ENCODE assay signal across 9 mouse cellular contexts in the genomic region with DNA sequence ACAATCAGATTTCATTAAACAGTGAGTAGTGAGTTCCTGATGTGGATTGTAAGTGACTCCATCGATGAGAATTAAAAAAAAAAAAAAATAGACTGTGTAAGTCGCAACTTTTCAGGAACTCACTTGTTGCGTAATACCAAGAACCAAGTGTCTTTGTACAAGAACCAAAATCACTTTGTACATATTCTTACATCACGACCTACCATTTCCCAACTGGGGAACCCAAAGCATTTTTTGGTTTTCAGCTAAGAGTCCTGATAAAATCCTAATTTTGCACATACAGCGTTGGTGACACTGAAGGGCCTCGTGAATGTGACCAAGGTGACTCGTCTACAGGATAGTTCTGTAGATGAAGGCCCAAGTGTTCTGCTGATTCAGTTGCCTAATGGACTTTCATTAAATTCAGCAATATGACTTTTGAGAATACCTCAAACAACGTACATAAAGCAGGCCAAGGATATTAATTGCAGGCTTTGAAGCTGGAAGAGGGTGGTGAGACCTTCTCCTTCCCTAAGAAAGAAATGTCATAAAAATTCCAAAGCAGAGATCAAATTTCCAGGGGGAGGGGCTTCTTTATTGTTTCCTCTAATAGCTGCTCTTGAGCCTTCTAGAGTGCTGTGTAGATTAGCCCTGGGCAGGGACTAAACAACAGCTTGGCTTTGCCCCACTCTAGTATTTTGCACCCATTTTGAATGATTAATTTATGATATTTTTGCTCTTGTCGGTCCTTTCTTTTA.
DNase-seq lines count a peak whose midpoint lies in the region; ATAC-seq and TF ChIP-seq lines count a peak whose summit lies in the region.
"Had no signal": no experiment of that assay in that cellular context is flagged by ENCODE, and none has a peak within 500 bp of the region (broad histone marks: within the 10 kb centered on the region; RNA-seq: fewer than 3 reads in every experiment).

No protein-coding gene starts in this region.

- TF ChIP-seq CTCF in lung, embryonic 14.5 days (IDR thresholded peaks at IDR 0.05; ENCODE audit: low read depth): no peak
- TF ChIP-seq CTCF in heart, postnatal 0 days (IDR thresholded peaks at IDR 0.05; ENCODE audit: low read depth): no peak
- no peak for TF ChIP-seq CTCF in small intestine, adult 2 months (IDR thresholded peaks at IDR 0.05; ENCODE audit: extremely low read depth, insufficient read length, insufficient replicate concordance, low read depth, low read length)

- H3K27ac ChIP-seq in lung, embryonic 14.5 days (ENCODE audit: low read depth): peak overlapping the region; percentile 88
- 0 out of 2 replicates have a peak overlapping the region, but pooled peaks have one; percentile 22 for H3K27ac ChIP-seq in heart, postnatal 0 days (ENCODE audit: low read depth)
- H3K27ac ChIP-seq in small intestine, adult 2 months (ENCODE audit: insufficient read depth, low read depth, low read length): peak overlapping the region; percentile 36; the same call in 1 of the 2 replicates
- H3K27ac ChIP-seq in hindbrain, embryonic 16.5 days (ENCODE audit: low read depth, low read length): no peak overlapping the region

- no peaks in the 10 kb centered on the region for H3K9me3 ChIP-seq in lung, embryonic 14.5 days (ENCODE audit: low read depth, low read length)
- no peaks in the 10 kb centered on the region for H3K9me3 ChIP-seq in heart, postnatal 0 days (replicated peaks; ENCODE audit: control insufficient read depth, low read length)
- H3K9me3 ChIP-seq in hindbrain, embryonic 16.5 days (ENCODE audit: control insufficient read depth, low read length): no peaks in the 10 kb centered on the region

- no peak for ATAC-seq in lung, embryonic 14.5 days (ENCODE audit: insufficient read depth)
- no peak for ATAC-seq in heart, postnatal 0 days (ENCODE audit: insufficient read depth, low read depth)
- ATAC-seq in hindbrain, embryonic 16.5 days: no peak

- TF ChIP-seq POLR2A in small intestine, adult 2 months (IDR thresholded peaks at IDR 0.05; ENCODE audit: low read depth, low read length): no peak

- H3K4me3 ChIP-seq in lung, embryonic 14.5 days (ENCODE audit: low read depth, low read length): no peak overlapping the region
- H3K4me3 ChIP-seq in heart, postnatal 0 days (ENCODE audit: low read depth, low read length): no peak overlapping the region
- H3K4me3 ChIP-seq in small intestine, adult 2 months (ENCODE audit: low read depth, low read length): no peak overlapping the region
- H3K4me3 ChIP-seq in hindbrain, embryonic 16.5 days (ENCODE audit: low read length): no peak overlapping the region

- WGBS in lung, embryonic 14.5 days: 56% methylated on average over 9 of the region's 9 CpGs
- WGBS in heart, postnatal 0 days: 75% methylated on average over 9 of the region's 9 CpGs
- 63% methylated on average over 9 of the region's 9 CpGs for WGBS in small intestine, adult 2 months
- WGBS in hindbrain, embryonic 16.5 days: 86% methylated on average over 9 of the region's 9 CpGs

- peak; percentile 5 for DNase-seq in cerebellum, adult 9-11 months
- DNase-seq in cerebellum, adult 18-20 months: no peak
- DNase-seq in lung, embryonic 14.5 days: peak; percentile 75
- no peak for DNase-seq in lung, postnatal 10 days
- DNase-seq in heart, postnatal 0 days (ENCODE audit: low spot score): no peak
- DNase-seq in frontal cortex, postnatal 36 days (ENCODE audit: low spot score in 2 of 2): no peak
- DNase-seq: cerebellum, adult 11-12 months had no signal

- H3K4me2 ChIP-seq in lung, embryonic 14.5 days: no peak overlapping the region
- no peak overlapping the region for H3K4me2 ChIP-seq in heart, postnatal 0 days (ENCODE audit: low read depth, low read length)
- no peak overlapping the region for H3K4me2 ChIP-seq in hindbrain, embryonic 16.5 days (ENCODE audit: low read length)

- no peak overlapping the region for H3K9ac ChIP-seq in lung, embryonic 14.5 days
- H3K9ac ChIP-seq in heart, postnatal 0 days (replicated peaks; ENCODE audit: low read depth, low read length): no peak overlapping the region
- no peak overlapping the region for H3K9ac ChIP-seq in hindbrain, embryonic 16.5 days (ENCODE audit: low read depth, low read length)

- TF ChIP-seq EP300 in heart, postnatal 0 days (IDR thresholded peaks at IDR 0.05; ENCODE audit: low read depth): no peak

- H3K36me3 ChIP-seq in lung, embryonic 14.5 days (ENCODE audit: insufficient read depth): no peaks in the 10 kb centered on the region
- no peaks in the 10 kb centered on the region for H3K36me3 ChIP-seq in heart, postnatal 0 days (replicated peaks; ENCODE audit: control insufficient read depth, insufficient read depth, low read length)
- H3K36me3 ChIP-seq in small intestine, adult 2 months (ENCODE audit: control insufficient read depth, insufficient read depth, low read length): no peaks in the 10 kb centered on the region
- H3K36me3 ChIP-seq in hindbrain, embryonic 16.5 days (ENCODE audit: control insufficient read depth, insufficient read depth, low read length): no peaks in the 10 kb centered on the region

- H3K4me1 ChIP-seq in lung, embryonic 14.5 days (ENCODE audit: insufficient read depth): peaks cover 46% of the 10 kb centered on the region
- peaks cover 36% of the 10 kb centered on the region for H3K4me1 ChIP-seq in heart, postnatal 0 days (ENCODE audit: control insufficient read depth, insufficient read depth)
- H3K4me1 ChIP-seq in small intestine, adult 2 months (ENCODE audit: control insufficient read depth, insufficient read depth, insufficient read length, low read length): peaks cover 10% of the 10 kb centered on the region
- peaks cover 8% of the 10 kb centered on the region for H3K4me1 ChIP-seq in hindbrain, embryonic 16.5 days (ENCODE audit: control insufficient read depth, insufficient read depth, low read depth, low read length)

- no peaks in the 10 kb centered on the region for H3K27me3 ChIP-seq in lung, embryonic 14.5 days (ENCODE audit: insufficient read depth, low read length)
- H3K27me3 ChIP-seq in heart, postnatal 0 days (ENCODE audit: control insufficient read depth, insufficient read depth, low read length): no peaks in the 10 kb centered on the region
- no peaks in the 10 kb centered on the region for H3K27me3 ChIP-seq in small intestine, adult 2 months (ENCODE audit: control insufficient read depth, insufficient read depth, low read length)
- H3K27me3 ChIP-seq in hindbrain, embryonic 16.5 days (replicated peaks; ENCODE audit: control insufficient read depth, insufficient read depth, low read length): no peaks in the 10 kb centered on the region

Comparison
In these comparisons a context has a peak if more than half of its experiments do, and no peak if none do; other contexts are left out.
1. DNase-seq: peak in cerebellum, adult 9-11 months (single experiment) and lung, embryonic 14.5 days (single experiment); none in cerebellum, adult 18-20 months (0 of 2), lung, postnatal 10 days (single experiment), heart, postnatal 0 days (single experiment) and frontal cortex, postnatal 36 days (0 of 2).